Mouse (Mus musculus) gastrocnemius, adult 8-10 months (tissue): ENCODE results near the gene Sept14. TPM values are rescaled to one million over a fixed set of nuclear protein-coding genes. Genes with fewer than 3 reads are reported as not detected.
"Not testable (repeated sequence)": the region's sequence is repeated elsewhere in the genome, so short reads cannot be mapped to it uniquely, and the experiment has no call there.

Source experiments
- DNase-seq, 2 experiments: peaks; one replicate each; pipeline ENCODE4 v3.0.0; 2022; ENCODE audit warnings: low spot score in 2 of 2
- total RNA-seq, 4 experiments: library from RNA; stranded (reverse); gene quantifications; 2 replicates each; pipeline ENCODE4 v1.2.4; 2022

Gene Sept14
- not detected for total RNA-seq

DNA sequence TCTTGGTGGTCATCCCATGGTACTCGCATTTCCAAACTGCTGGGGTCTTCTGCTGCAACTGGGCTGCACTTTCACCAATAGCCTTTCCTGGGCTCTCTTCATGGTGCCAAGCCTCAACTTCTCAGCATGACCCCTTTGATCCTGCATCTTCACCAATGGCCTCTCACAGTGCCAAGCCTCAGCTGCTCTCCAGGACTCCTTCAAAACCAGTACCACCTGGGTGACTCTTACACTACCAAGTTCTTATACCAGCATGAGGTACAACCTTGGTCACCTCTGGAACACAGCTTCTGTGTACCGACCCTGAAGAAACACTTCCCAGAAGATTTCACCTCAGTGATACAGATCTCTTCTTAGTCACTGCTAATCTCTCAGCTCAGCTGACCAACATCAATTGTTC is at the start of gene Sept14:
Gene Sept14 (minus strand): TSS at position 101 of the 400 bp plus-strand sequence.
- DNase-seq = no peak

GRCm38 (mm10) chr5:129756886-129757285 is 48.6 kb upstream of the Sept14 start:
- DNase-seq = no peak

- no peak for DNase-seq
These were observed 35.7 kb upstream of the Sept14 start for GRCm38 (mm10) chr5:129744050-129744449.

DNA sequence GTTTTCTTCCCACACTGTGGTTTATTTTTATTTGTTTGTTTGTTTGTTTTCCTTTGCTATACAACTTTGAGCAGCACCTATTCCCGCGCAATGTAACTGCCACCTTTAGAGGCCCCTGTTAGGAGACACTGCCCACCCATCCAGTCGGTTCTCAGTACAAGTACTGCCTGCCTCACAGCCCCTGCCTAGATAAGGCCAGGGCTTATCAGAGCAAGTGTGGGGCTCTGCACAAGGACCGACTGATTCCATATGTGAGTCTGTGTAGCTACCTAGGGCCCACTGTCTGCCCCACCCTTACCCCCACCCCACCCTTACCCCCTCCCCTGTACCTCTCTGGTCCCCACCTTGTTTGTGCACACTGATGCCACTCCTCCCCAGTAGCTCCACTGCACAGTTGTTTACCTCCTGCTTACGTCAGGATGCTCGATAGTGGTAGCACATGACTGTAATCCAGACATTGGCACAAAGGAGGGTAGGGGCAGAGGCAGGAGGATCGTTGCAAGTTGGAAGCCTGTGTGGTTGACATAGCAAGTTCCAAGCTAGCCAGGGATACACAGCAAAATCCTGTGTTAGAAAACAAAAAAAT is 34.7 kb upstream of the Sept14 start:
- no peak for DNase-seq

- DNase-seq = peak in 1 of 2 experiments; percentile 9
These were observed 32.7 kb upstream of the Sept14 start for GRCm38 (mm10) chr5:129740976-129741375.

GRCm38 (mm10) chr5:129731021-129731420 is 22.7 kb upstream of the Sept14 start:
- DNase-seq = peak; percentile 29 to 46

- peak; percentile 50 to 66 for DNase-seq
These were observed 22.0 kb upstream of the Sept14 start for GRCm38 (mm10) chr5:129730344-129730743.

DNA sequence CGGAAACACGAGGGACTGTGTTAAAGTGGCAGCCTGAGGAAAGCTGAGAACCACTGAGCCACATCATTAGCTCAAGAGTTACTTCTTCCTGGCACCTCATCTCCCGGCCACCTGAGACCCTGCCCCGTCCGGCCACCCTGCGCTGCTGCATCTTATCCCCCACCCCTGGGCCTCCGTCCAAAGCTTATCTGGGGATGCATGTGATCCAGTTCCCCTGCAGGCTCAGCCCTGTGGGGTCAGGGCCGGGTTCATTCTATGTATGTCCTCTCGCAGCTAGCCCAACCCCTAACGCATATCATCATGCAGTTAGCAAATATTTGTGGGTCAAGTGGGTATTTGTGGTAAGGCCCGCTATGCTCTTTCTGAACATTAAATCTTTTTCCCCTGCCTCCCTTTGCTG is 21.0 kb upstream of the Sept14 start:
- DNase-seq = peak; percentile 23 to 41

GRCm38 (mm10) chr5:129726784-129727183 is 18.5 kb upstream of the Sept14 start:
- no peak for DNase-seq

- no peak for DNase-seq
These were observed 17.6 kb upstream of the Sept14 start for GRCm38 (mm10) chr5:129725774-129726392.

DNA sequence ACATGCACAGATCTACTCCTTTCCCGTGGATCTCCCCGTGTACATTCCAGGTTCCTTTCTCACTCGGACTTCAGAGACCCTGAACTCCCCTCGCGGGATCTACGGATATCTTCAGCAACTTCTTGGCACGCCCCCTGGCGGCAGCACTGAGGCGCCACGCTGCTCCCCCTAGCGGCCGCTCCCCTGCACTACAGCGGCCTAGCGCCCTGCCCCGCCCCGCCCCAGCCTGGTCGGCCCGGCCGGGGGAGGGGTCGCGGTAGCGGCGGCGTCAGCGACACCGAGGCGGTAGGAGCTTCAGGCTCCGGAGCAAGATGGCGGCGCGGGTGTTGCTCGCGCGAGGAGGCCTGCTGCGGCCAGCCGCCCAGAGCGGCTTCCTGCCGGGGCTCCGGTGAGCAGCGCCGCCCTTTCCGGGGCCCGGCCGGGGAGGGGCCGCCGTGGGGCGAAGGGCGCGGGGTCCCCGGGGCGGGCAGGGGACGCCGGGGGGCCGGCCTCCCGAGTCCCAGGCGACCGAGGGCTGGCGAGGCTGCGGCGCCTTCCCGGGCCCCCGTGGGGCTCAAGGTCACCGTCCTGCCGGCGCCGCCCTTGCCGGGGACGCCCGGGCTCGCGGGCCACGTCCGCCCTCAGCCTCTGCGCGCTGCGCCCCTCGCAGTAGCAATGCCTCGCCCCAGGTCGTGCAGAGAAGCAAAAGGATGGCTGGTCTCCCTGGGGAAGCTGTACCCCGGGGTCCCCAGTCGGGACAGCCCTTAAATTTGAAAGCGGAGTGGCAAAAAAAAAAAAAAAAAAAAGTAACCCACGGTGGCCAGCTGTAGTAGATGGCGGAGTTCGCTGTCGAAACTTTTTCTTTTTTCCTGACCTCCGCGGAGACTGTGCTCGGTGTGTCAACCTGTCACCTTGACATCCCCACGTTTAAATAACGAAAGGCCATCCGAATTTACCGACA is 16.8 kb upstream of the Sept14 start, which contains the start of gene Nipsnap2:
Gene Nipsnap2 (plus strand): TSS at position 230 of the 940 bp plus-strand sequence.
- peak; percentile 89 to 90 for DNase-seq

GRCm38 (mm10) chr5:129724268-129724667 is 16.0 kb upstream of the Sept14 start:
- DNase-seq = no peak

DNA sequence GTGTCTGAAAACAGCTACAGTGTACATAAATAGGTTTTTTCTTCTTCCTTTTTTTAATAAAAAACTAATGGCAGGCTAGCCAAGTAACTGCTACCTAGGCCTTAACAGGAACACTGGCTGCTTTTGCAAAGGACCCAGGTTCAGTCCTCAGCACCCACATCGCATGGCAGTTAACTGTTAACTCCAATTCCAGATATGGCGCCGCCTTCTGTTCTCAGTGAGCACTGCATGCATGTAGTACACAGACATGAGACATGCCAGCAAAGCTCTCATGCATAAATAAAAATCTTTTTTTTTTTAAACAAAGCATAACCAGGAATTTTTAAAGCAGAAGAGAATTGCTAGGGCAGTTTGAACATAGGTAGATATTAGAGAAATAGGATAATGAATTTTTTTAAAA is 11.9 kb upstream of the Sept14 start:
- no peak for DNase-seq

- DNase-seq = no peak
These were observed 8.7 kb upstream of the Sept14 start for GRCm38 (mm10) chr5:129717016-129717415.

GRCm38 (mm10) chr5:129715326-129715861 is 7.1 kb upstream of the Sept14 start, which contains the start of gene Mrps17:
Gene Mrps17 (plus strand): TSS chr5:129715497.
- DNase-seq = peak; percentile 80 to 88

- no peak for DNase-seq
These were observed 4.9 kb downstream of the Sept14 start for GRCm38 (mm10) chr5:129703368-129703767.

DNA sequence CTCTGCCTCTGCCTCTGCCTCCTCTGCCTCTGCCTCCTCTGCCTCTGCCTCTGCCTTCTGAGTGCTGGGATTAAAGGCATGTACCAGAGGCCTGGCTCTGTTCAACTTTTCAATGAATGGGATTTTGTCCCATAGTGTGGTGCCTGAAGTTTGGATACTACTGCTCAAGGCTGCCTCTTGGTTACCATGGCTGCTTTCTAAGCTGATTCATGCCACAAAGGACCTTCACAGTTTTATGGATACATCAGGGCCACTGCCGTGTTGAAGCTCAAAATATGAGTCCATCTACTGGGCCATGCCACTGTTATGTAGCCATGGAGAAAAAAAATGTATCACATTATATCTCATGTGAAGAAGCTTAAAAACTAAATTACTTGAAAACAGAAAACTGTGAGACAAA is 6.6 kb downstream of the Sept14 start:
- no peak for DNase-seq

DNA sequence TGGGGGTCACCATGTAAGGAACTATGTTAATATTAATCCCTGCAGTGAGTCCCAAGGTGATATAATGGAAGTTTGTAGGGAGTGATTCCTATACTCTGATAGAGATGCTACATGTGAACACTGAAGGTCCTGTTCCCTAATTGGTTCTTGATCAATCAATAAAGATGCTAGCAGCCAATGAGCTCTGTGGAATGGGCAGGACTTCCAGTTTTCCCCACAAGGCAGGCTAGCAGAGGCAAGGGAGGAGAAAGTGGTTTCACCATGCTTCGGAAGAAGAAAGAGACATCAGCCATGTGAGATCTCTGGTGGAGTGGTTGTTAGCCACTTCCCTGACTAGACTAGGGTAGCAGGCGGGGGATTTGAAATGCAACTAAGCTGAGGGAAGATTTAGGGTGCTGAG is 7.8 kb downstream of the Sept14 start:
- no peak for DNase-seq

- no peak for DNase-seq
These were observed 17.8 kb downstream of the Sept14 start for GRCm38 (mm10) chr5:129690528-129690927.

GRCm38 (mm10) chr5:129687621-129688020 is 20.7 kb downstream of the Sept14 start:
- no peak for DNase-seq

- not testable (repeated sequence) for DNase-seq
These were observed 23.2 kb downstream of the Sept14 start for GRCm38 (mm10) chr5:129685141-129685540.

DNA sequence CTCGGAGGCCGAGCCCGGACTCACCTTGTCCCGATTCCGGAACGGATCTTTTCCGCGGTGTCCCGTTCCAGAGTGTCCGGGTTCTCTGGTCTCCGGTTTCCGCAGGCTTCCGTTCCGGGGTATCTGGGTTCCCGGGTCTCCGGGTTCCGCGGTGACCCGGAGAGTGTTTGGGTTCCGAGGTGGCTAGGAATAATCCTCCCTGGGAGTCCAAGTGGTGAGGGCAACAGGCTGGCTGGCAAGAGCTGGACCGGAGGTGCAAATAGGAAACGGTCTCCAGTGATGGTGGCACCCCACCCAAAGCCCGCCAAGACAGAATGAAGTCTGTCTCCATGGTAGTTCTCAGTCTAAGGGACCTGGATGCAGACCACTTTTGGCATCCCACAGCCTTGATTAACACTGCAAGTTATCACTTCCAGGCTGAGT is 38.3 kb downstream of the Sept14 start, which contains the start of gene Zfp11:
Gene Zfp11 (minus strand): TSS at position 64 of the 423 bp plus-strand sequence.
- DNase-seq = peak; percentile 60 to 64
